Mouse (Mus musculus): ENCODE results near the gene Spag9.

GRCm38 (mm10) chr11:94175288-94175687, 179.4 kb downstream of the Spag9 start:
- TF ChIP-seq USF1 (IDR thresholded peaks at IDR 0.05; ENCODE audit: low read depth) (no peak), CTCF (IDR thresholded peaks at IDR 0.05; ENCODE audit: control insufficient read depth, insufficient read depth, insufficient read length) (no peak), CEBPB (IDR thresholded peaks at IDR 0.05; ENCODE audit: low read depth) (no peak)
